Mouse (Mus musculus) MEL (cell line): Measurements from ENCODE around the gene Spaca5.

Experiments
- CTCF ChIP-seq, 3 experiments: IDR thresholded peaks in 2 of 3; conservative IDR thresholded peaks in 1 of 3; 2 replicates each; pipeline ENCODE4 v1.5.1; 2011 to 2012; ENCODE audit warnings: low read length in 3 of 3, low read depth in 2 of 3, mild to moderate bottlenecking in 2 of 3, improper control_type of control experiment in 1 of 3, inconsistent platforms in 1 of 3, mixed read lengths in 1 of 3, moderate library complexity in 1 of 3; ENCODE audit not compliant: control insufficient read depth in 1 of 3, insufficient read depth in 1 of 3, poor library complexity in 1 of 3, severe bottlenecking in 1 of 3
- GABPA ChIP-seq: IDR thresholded peaks from 2 replicates; pipeline ENCODE4 v1.6.1; 2012; ENCODE audit warnings: low read depth, mild to moderate bottlenecking, inconsistent platforms, low read length, improper control_type of control experiment, moderate library complexity

DNA sequence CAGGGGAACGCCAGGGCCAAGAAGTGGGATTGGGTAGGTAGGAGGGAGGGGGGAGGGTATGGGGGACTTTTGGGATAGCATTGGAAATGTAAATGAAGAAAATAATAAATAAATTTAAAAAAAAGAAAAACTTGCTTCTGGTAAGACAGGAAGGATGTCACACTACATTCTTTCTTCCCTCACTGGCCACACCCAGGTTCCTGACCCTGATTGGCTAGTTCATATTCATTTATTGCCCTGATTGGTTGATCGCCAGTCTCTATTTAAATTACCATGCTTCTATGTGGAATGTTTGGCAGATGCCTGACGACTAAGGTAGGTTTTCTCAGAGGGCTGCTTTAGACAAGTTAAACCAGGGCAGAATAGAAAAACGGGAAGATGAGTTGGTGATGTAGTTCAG, 47.3 kb downstream of the Spaca5 start, which contains the start of gene Ssxa1:
- no peak for TF ChIP-seq GABPA
- TF ChIP-seq CTCF (IDR thresholded peaks at IDR 0.05 in 2 of 3, conservative IDR thresholded peaks at IDR 0.05 in 1 of 3; ENCODE audit: control insufficient read depth in 1 of 3, insufficient read depth in 1 of 3, low read depth in 2 of 3, low read length in 3 of 3, poor library complexity in 1 of 3, severe bottlenecking in 1 of 3): no peak
